Mouse (Mus musculus): ENCODE measurements around the gene Cacna1a. TPM values are rescaled to one million over a fixed set of nuclear protein-coding genes. Genes with fewer than 3 reads are reported as not detected.
A peak's percentile ranks its signal among the peaks of the same experiment; 100 is the strongest.

The Cacna1a gene
- total and polyA plus RNA-seq, 2 experiments from 2014 or later: 15.4 to 134 TPM

- no peak overlapping the region for H3K4me3 ChIP-seq (ENCODE audit: low read depth, low read length)
- H3K9me3 ChIP-seq (ENCODE audit: low read length): no peaks in the 10 kb centered on the region
- H3K27me3 ChIP-seq (ENCODE audit: insufficient read depth, low read length): no peaks in the 10 kb centered on the region
- TF ChIP-seq CTCF (IDR thresholded peaks at IDR 0.05): no peak
- no peaks in the 10 kb centered on the region for H3K36me3 ChIP-seq (ENCODE audit: insufficient read depth, low read length)
- no peak overlapping the region for H3K4me2 ChIP-seq (ENCODE audit: low read depth, low read length, poor library complexity, severe bottlenecking)
- DNase-seq (ENCODE audit: low spot score) (no peak), ATAC-seq (ENCODE audit: low FRiP score) (no peak)
- WGBS: 82% methylated on average over 4 of the region's 4 CpGs
- H3K27ac ChIP-seq (ENCODE audit: low read depth, low read length): no peak overlapping the region
- H3K4me1 ChIP-seq (ENCODE audit: insufficient read depth, low read length): no peaks in the 10 kb centered on the region
- no peak overlapping the region for H3K9ac ChIP-seq (replicated peaks; ENCODE audit: low read length, poor library complexity, severe bottlenecking)
Measured at GRCm38 (mm10) chr8:84485366-84485765, 97.1 kb downstream of the Cacna1a start.

DNA sequence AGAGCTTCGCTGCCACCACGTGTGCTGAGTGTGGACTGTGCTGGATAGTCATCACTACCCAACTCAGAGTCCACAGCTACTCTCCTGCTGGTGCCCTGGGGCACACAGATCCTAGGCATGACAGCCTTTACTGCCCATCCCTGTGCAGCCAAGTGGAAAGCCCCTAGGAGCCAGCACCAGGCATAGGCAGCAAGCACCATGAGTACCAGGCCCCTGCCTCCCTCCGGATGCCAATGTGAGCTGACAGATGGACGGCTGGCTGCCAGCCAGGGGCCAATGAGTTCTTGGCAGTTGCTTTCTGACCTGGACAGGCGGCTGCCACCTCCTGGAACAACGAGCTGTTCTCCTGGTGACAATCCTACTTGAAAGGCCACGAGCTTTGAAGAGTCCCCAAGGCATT lies 97.6 kb downstream of the Cacna1a start:
- Histone ChIP-seq H3K4me3 (ENCODE audit: low read depth, low read length) (no peak overlapping the region), H3K27ac (ENCODE audit: low read depth, low read length) (no peak overlapping the region), H3K9me3 (ENCODE audit: low read length) (no peaks in the 10 kb centered on the region), H3K4me1 (ENCODE audit: insufficient read depth, low read length) (no peaks in the 10 kb centered on the region), H3K4me2 (ENCODE audit: low read depth, low read length, poor library complexity, severe bottlenecking) (no peak overlapping the region), H3K27me3 (ENCODE audit: insufficient read depth, low read length) (no peaks in the 10 kb centered on the region), H3K9ac (replicated peaks; ENCODE audit: low read length, poor library complexity, severe bottlenecking) (no peak overlapping the region), H3K36me3 (ENCODE audit: insufficient read depth, low read length) (no peaks in the 10 kb centered on the region)
- 63% methylated on average over 7 of the region's 7 CpGs for WGBS
- TF ChIP-seq CTCF (IDR thresholded peaks at IDR 0.05): no peak
- DNase-seq (ENCODE audit: low spot score) (peak; percentile 86), ATAC-seq (ENCODE audit: low FRiP score) (0 out of 2 replicates have a peak, but pooled peaks have one; percentile 23)

- DNase-seq (ENCODE audit: low spot score) (no peak), ATAC-seq (ENCODE audit: low FRiP score) (no peak)
- Histone ChIP-seq H3K36me3 (ENCODE audit: insufficient read depth, low read length) (no peaks in the 10 kb centered on the region), H3K9me3 (ENCODE audit: low read length) (no peaks in the 10 kb centered on the region), H3K4me2 (ENCODE audit: low read depth, low read length, poor library complexity, severe bottlenecking) (no peak overlapping the region), H3K27ac (ENCODE audit: low read depth, low read length) (no peak overlapping the region), H3K4me3 (ENCODE audit: low read depth, low read length) (no peak overlapping the region), H3K27me3 (ENCODE audit: insufficient read depth, low read length) (no peaks in the 10 kb centered on the region), H3K9ac (replicated peaks; ENCODE audit: low read length, poor library complexity, severe bottlenecking) (no peak overlapping the region), H3K4me1 (ENCODE audit: insufficient read depth, low read length) (peaks cover 3% of the 10 kb centered on the region; the same call in 1 of the 2 replicates)
- WGBS: 80% methylated on average over 3 of the region's 3 CpGs
- no peak for TF ChIP-seq CTCF (IDR thresholded peaks at IDR 0.05)
Measured at GRCm38 (mm10) chr8:84489223-84489622, 101.0 kb downstream of the Cacna1a start.

DNA sequence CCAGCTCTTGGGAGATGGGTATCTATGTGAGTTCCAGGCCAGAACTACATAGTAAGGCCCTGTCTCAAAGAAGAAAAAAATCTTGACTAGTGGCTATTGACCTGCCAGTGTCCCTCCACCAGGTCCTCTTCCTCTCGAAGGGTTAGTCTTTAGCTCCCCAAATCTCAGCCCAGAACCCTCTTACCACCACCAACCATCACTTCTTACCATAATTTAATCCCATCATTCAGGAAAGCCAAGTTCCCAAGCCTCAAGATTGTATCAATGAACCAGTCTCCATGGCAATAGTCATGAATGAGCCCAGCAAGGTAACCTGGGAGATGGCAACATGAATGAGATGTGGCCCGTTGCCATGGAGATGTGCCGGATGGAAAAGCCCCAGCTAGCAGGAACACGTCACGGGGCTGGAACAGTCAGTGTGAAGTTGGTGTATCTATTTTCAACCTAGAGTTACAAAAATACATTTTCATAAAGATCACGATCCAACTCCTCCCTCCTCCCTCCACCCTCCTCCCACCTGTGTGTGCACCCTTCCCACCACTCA lies 106.4 kb downstream of the Cacna1a start:
- 0 out of 2 replicates have a peak overlapping the region, but pooled peaks have one; percentile 12 for H3K4me2 ChIP-seq (ENCODE audit: low read depth, low read length, poor library complexity, severe bottlenecking)
- H3K9ac ChIP-seq (replicated peaks; ENCODE audit: low read length, poor library complexity, severe bottlenecking): no peak overlapping the region
- ATAC-seq (ENCODE audit: low FRiP score): peak; percentile 83
- no peaks in the 10 kb centered on the region for H3K27me3 ChIP-seq (ENCODE audit: insufficient read depth, low read length)
- no peaks in the 10 kb centered on the region for H3K9me3 ChIP-seq (ENCODE audit: low read length)
- H3K36me3 ChIP-seq (ENCODE audit: insufficient read depth, low read length): no peaks in the 10 kb centered on the region
- no peak overlapping the region for H3K4me3 ChIP-seq (ENCODE audit: low read depth, low read length)
- DNase-seq (ENCODE audit: low spot score): peak; percentile 85
- 29% methylated on average over 6 of the region's 6 CpGs for WGBS
- H3K27ac ChIP-seq (ENCODE audit: low read depth, low read length): 0 out of 2 replicates have a peak overlapping the region, but pooled peaks have one; percentile 26
- no peak for TF ChIP-seq CTCF (IDR thresholded peaks at IDR 0.05)
- peaks cover 5% of the 10 kb centered on the region; the same call in 1 of the 2 replicates for H3K4me1 ChIP-seq (ENCODE audit: insufficient read depth, low read length)

DNA sequence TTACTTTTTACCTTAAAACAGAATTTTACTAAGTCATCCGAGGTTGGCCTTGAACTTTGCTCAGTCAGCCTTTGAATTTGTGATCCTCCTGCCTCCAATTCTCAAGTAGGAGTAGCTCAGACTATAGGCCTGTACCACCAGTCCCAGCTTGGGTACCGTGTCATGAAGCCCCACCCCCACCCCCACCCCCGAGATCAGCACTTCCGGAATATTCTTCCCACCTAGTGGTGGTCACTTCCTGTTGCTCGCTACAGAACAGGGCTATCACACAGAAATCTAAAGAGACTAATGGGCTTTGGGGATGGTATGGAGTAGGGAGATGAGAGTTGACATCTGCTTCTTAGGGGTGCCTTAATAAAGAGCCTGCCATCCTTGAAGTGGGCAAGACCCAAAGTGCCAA lies 112.9 kb downstream of the Cacna1a start:
- no peaks in the 10 kb centered on the region for H3K27me3 ChIP-seq (ENCODE audit: insufficient read depth, low read length)

DNA sequence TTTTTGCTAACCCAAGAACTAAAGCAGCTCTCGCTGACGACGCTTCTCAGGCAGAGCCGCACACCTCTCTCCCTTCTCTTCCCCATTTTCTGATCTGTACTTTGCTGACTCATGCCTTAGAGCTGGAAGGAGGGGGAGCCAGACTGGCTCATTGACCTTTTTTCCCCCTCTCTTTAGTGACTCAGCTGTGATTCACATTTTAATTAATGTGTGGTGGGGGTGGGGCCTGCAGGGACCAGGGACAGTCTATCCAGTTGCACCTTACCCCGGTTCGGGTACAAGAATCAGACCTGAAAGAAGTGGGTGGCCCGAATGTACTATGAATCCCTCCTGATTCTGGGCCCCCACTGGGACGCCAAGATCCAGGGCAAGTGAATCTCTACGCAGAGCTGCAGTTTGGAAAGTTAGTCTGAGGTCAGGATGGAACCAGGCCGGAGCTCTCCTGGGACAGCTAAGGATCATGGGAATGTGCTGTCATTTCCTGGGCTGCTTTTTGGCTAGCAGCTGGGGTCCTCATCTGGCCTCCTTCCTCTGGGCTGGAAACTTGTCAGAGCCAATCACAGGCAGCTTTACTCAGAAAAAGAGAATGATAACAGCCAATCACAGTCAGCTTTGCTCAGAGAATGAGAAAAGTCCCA lies 113.5 kb downstream of the Cacna1a start:
- ATAC-seq (ENCODE audit: low FRiP score) (peak; percentile 25), DNase-seq (ENCODE audit: low spot score) (peak; percentile 32)
- Histone ChIP-seq H3K27me3 (ENCODE audit: insufficient read depth, low read length) (no peaks in the 10 kb centered on the region), H3K4me1 (ENCODE audit: insufficient read depth, low read length) (no peaks in the 10 kb centered on the region), H3K36me3 (ENCODE audit: insufficient read depth, low read length) (no peaks in the 10 kb centered on the region), H3K4me3 (ENCODE audit: low read depth, low read length) (no peak overlapping the region), H3K27ac (ENCODE audit: low read depth, low read length) (no peak overlapping the region), H3K9ac (replicated peaks; ENCODE audit: low read length, poor library complexity, severe bottlenecking) (no peak overlapping the region), H3K9me3 (ENCODE audit: low read length) (no peaks in the 10 kb centered on the region), H3K4me2 (ENCODE audit: low read depth, low read length, poor library complexity, severe bottlenecking) (no peak overlapping the region)
- 78% methylated on average over 10 of the region's 10 CpGs for WGBS
- no peak for TF ChIP-seq CTCF (IDR thresholded peaks at IDR 0.05)

More for the DNA sequence above, 112.9 kb downstream of the Cacna1a start:
- WGBS: 84% methylated on average over 5 of the region's 5 CpGs
- DNase-seq (ENCODE audit: low spot score): no peak
- Histone ChIP-seq H3K4me2 (ENCODE audit: low read depth, low read length, poor library complexity, severe bottlenecking) (no peak overlapping the region), H3K36me3 (ENCODE audit: insufficient read depth, low read length) (no peaks in the 10 kb centered on the region), H3K9me3 (ENCODE audit: low read length) (no peaks in the 10 kb centered on the region), H3K9ac (replicated peaks; ENCODE audit: low read length, poor library complexity, severe bottlenecking) (no peak overlapping the region), H3K4me1 (ENCODE audit: insufficient read depth, low read length) (no peaks in the 10 kb centered on the region), H3K4me3 (ENCODE audit: low read depth, low read length) (no peak overlapping the region), H3K27ac (ENCODE audit: low read depth, low read length) (no peak overlapping the region)
- no peak for TF ChIP-seq CTCF (IDR thresholded peaks at IDR 0.05)
- 0 out of 2 replicates have a peak, but pooled peaks have one; percentile 6 for ATAC-seq (ENCODE audit: low FRiP score)
